Mouse (Mus musculus): Measurements from ENCODE around the gene Lhfpl1. TPM values are rescaled to one million over a fixed set of nuclear protein-coding genes. Genes with fewer than 3 reads are reported as not detected.

Lhfpl1 gene
- total and polyA plus RNA-seq, 3 experiments = not detected

DNA sequence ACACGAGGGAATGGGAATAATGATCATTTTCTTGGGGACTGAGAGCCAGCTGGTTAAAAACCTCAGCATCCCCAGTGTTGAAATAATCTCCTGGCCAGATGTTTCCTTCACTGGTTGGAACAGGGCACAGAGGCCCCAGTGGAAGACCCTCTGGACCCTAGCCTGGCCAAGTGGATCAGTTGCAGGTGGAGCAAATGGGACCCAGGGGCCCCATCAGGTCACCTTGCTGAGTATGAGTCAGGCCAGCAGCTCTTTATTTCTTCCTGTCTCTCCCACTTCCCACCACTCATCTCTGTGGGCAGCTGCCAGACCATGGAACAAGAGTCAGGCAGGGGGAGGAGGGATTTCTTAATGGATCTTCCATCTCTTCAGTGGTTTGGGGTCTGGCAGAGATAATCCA lies 12.7 kb downstream of the Lhfpl1 start:
- Histone ChIP-seq H3K4me1 (ENCODE audit: control insufficient read depth in 1 of 2, insufficient read depth in 2 of 2) (no peaks in the 10 kb centered on the region), H3K36me3 (replicated peaks in 1 of 2; ENCODE audit: control insufficient read depth in 1 of 2, insufficient read depth in 1 of 2, low read length in 1 of 2) (no peaks in the 10 kb centered on the region), H3K4me2 (ENCODE audit: insufficient read depth, low read depth, poor library complexity, severe bottlenecking) (no peak overlapping the region), H3K79me2 (replicated peaks; ENCODE audit: control insufficient read depth, extremely low read depth, insufficient read depth, poor library complexity, severe bottlenecking) (no peaks in the 10 kb centered on the region), H3K27ac (ENCODE audit: insufficient read depth, low read depth) (no peak overlapping the region), H3K27me3 (replicated peaks) (no peaks in the 10 kb centered on the region), H3K4me3 (replicated peaks in 1 of 3; ENCODE audit: low read depth in 2 of 3, low read length in 2 of 3, poor library complexity in 1 of 3) (no peak overlapping the region), H3K9me3 (replicated peaks; ENCODE audit: low read length) (peaks cover 3% of the 10 kb centered on the region), H3K9ac (ENCODE audit: insufficient read depth, low read depth) (no peak overlapping the region)
- TF ChIP-seq ZMIZ1 (IDR thresholded peaks at IDR 0.05; ENCODE audit: low read depth, low read length) (no peak), ZC3H11A (IDR thresholded peaks at IDR 0.05; ENCODE audit: low read depth, low read length) (no peak), CHD1 (IDR thresholded peaks at IDR 0.05; ENCODE audit: low read depth, low read length) (no peak), MXI1 (IDR thresholded peaks at IDR 0.05; ENCODE audit: low read depth, low read length) (no peak), JUN (IDR thresholded peaks at IDR 0.05; ENCODE audit: insufficient read depth, low read depth, low read length) (no peak), PAX5 (IDR thresholded peaks at IDR 0.05; ENCODE audit: low read length) (no peak), KAT2A (IDR thresholded peaks at IDR 0.05; ENCODE audit: insufficient replicate concordance, low read length) (no peak), E2F4 (IDR thresholded peaks at IDR 0.05; ENCODE audit: insufficient replicate concordance, low read depth, low read length) (no peak), GABPA (IDR thresholded peaks at IDR 0.05; ENCODE audit: insufficient replicate concordance, low read depth, low read length) (no peak), NELFE (IDR thresholded peaks at IDR 0.05; ENCODE audit: low read depth, low read length) (no peak), MEF2A (IDR thresholded peaks at IDR 0.05; ENCODE audit: borderline replicate concordance, low read depth, low read length) (no peak), BHLHE40 (IDR thresholded peaks at IDR 0.05; ENCODE audit: low read depth, low read length) (no peak), TCF12 (IDR thresholded peaks at IDR 0.05; ENCODE audit: low read depth, low read length) (no peak), USF2 (conservative IDR thresholded peaks at IDR 0.05; ENCODE audit: low read depth, low read length) (no peak), POLR2AphosphoS2 (IDR thresholded peaks at IDR 0.05; ENCODE audit: low read depth, low read length) (no peak), UBTF (IDR thresholded peaks at IDR 0.05; ENCODE audit: low read depth, low read length) (no peak), SMC3 (IDR thresholded peaks at IDR 0.05; ENCODE audit: low read depth, low read length) (no peak), ZKSCAN1 (IDR thresholded peaks at IDR 0.05; ENCODE audit: borderline replicate concordance, low read depth, low read length) (no peak), USF1 (IDR thresholded peaks at IDR 0.05; ENCODE audit: low read depth, low read length) (no peak), TBP (conservative IDR thresholded peaks at IDR 0.05; ENCODE audit: low read depth, low read length) (no peak)
- in situ Hi-C loops (cut with MboI; ENCODE audit: low pct_ligation_motif_present, low pct_unique_long_range_greater_than_20kb, low sequenced_read_pairs) = no loop called here
- DNase-seq (ENCODE audit: extremely low read depth) = no peak
- dilution Hi-C loops (cut with MboI; ENCODE audit: extremely low pct_ligation_motif_present, extremely low pct_unique_long_range_greater_than_20kb, low sequenced_read_pairs) = no loop called here

DNA sequence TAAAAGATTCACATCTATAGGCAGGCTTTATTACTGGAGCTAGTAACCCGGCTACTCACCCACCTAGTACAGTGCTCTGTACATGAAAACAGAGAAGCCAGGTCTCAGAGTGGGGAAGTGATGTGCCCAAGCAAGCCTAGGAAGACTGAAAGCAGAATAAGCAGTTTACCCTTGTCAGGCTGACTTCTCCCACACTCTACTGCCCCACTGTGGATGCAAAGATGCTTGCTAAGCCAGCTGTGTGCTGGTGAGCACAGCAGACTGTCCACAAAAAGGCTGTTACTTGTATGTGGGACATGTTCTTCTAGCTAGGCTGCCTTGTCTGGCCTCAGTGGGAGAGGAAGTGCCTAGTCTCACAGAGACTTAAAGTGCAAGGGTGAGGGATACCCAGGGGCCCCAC lies 40.3 kb downstream of the Lhfpl1 start:
- in situ Hi-C loops (cut with MboI; ENCODE audit: low pct_ligation_motif_present, low pct_unique_long_range_greater_than_20kb, low sequenced_read_pairs) = no loop called here

More for the DNA sequence above, 40.3 kb downstream of the Lhfpl1 start:
- Histone ChIP-seq H3K36me3 (replicated peaks in 1 of 2; ENCODE audit: control insufficient read depth in 1 of 2, insufficient read depth in 1 of 2, low read length in 1 of 2) (no peaks in the 10 kb centered on the region), H3K9me3 (replicated peaks; ENCODE audit: low read length) (peaks cover 3% of the 10 kb centered on the region), H3K27ac (ENCODE audit: insufficient read depth, low read depth) (no peak overlapping the region), H3K4me3 (replicated peaks in 1 of 3; ENCODE audit: low read depth in 2 of 3, low read length in 2 of 3, poor library complexity in 1 of 3) (no peak overlapping the region), H3K79me2 (replicated peaks; ENCODE audit: control insufficient read depth, extremely low read depth, insufficient read depth, poor library complexity, severe bottlenecking) (no peaks in the 10 kb centered on the region), H3K27me3 (replicated peaks) (no peaks in the 10 kb centered on the region), H3K4me2 (ENCODE audit: insufficient read depth, low read depth, poor library complexity, severe bottlenecking) (no peak overlapping the region), H3K4me1 (ENCODE audit: control insufficient read depth in 1 of 2, insufficient read depth in 2 of 2) (no peaks in the 10 kb centered on the region), H3K9ac (ENCODE audit: insufficient read depth, low read depth) (no peak overlapping the region)
- no peak for DNase-seq (ENCODE audit: extremely low read depth)
- dilution Hi-C loops (cut with MboI; ENCODE audit: extremely low pct_ligation_motif_present, extremely low pct_unique_long_range_greater_than_20kb, low sequenced_read_pairs) = no loop called here
- TF ChIP-seq BHLHE40 (IDR thresholded peaks at IDR 0.05; ENCODE audit: low read depth, low read length) (no peak), SIN3A (IDR thresholded peaks at IDR 0.05; ENCODE audit: low read length) (no peak), ETS1 (conservative IDR thresholded peaks at IDR 0.05; ENCODE audit: low read depth, low read length) (no peak), CHD1 (IDR thresholded peaks at IDR 0.05; ENCODE audit: low read depth, low read length) (no peak), MAZ (IDR thresholded peaks at IDR 0.05; ENCODE audit: low read depth, low read length) (no peak), JUN (IDR thresholded peaks at IDR 0.05; ENCODE audit: insufficient read depth, low read depth, low read length) (no peak), JUND (conservative IDR thresholded peaks at IDR 0.05; ENCODE audit: low read depth, low read length) (no peak), EP300 (IDR thresholded peaks at IDR 0.05; ENCODE audit: low read length) (no peak), MXI1 (IDR thresholded peaks at IDR 0.05; ENCODE audit: low read depth, low read length) (no peak), TBP (conservative IDR thresholded peaks at IDR 0.05; ENCODE audit: low read depth, low read length) (no peak)
